Mouse (Mus musculus) WW6 (cell line): ENCODE data around the gene Rcbtb1.
"Not testable (repeated sequence)": the region's sequence is repeated elsewhere in the genome, so short reads cannot be mapped to it uniquely, and the experiment has no call there.

Experiments used
- DNase-seq: peaks from one replicate; pipeline ENCODE4 v3.0.0-alpha.2; 2013; ENCODE audit warnings: low read depth, low spot score

Rcbtb1 gene

DNA sequence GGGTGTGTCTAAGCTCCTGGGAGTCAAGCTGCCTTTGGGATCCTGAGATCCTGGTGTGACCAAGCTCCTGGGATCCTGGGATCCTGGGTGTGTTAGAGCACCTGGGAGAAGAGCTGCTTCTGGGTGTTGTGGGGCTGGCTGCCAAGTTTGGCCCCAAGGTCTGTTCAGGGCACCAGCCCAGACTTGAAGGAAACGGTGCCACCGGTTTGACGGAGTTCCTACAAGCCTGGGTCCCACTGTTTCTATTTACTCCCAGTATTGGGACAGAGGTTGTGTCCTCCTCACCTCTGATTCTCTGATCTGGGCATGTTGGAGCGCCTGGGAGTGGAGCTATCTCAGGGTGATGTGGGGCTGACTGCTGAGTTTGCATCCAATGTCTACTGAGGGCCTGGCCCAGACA, 74.0 kb downstream of the Rcbtb1 start:
- not testable (repeated sequence) for DNase-seq
